Mouse (Mus musculus) lung, postnatal 14 days (tissue): ENCODE results near the gene Rprd2.
A peak's percentile ranks its signal among the peaks of the same experiment; 100 is the strongest.
"Not testable (repeated sequence)": the region's sequence is repeated elsewhere in the genome, so short reads cannot be mapped to it uniquely, and the experiment has no call there.

Experiments used
- DNase-seq: peaks from one replicate; pipeline ENCODE4 v3.0.0; 2021

Rprd2 gene

GRCm38 (mm10) chr3:95818571-95819288, at the start of gene Rprd2:
Gene Rprd2, minus strand, starts transcription at chr3:95818863.
- peak; percentile 75 for DNase-seq

DNA sequence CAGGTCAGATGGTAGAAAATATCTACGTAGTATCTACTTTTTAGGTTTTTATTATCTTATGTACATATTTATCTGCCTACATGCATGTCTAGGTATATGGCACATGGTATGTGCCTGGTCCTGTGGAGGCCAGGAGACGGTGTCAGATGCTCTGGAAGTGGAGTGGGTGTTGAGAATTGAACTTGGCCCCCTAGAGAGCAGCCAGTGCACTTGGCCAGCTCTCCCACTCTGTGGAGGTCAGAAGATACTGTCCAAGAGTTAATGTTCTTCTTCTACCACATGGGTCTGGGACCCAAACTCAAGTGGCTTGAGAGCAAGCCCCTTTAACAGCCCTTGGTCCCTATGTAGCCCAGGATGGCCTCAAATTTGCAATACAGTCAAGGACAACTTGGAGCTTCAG, 48.7 kb upstream of the Rprd2 start:
- no peak for DNase-seq

GRCm38 (mm10) chr3:95866071-95866470, 47.4 kb upstream of the Rprd2 start:
- DNase-seq, result no peak

GRCm38 (mm10) chr3:95865571-95865970, 46.9 kb upstream of the Rprd2 start:
- no peak for DNase-seq

DNA sequence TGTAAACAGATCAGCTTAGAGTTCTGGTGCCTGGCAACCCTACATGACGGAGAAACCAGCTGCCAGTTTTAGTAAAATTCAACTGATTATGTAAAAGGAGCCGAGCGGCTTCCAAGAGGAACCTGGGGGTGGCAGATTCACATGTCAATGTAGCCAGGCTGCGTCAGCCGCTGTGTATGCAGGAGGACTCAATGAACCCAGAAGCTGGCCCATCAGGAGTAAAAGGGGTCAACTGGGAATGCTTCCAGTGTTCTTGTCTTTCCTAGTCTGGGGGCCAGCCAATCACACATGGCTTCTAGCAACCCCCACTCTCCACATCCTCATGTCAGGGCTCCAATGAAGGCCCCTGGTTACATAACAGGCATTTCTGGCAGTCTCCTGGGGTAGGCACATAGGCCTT, 46.4 kb upstream of the Rprd2 start:
- DNase-seq, result no peak

DNA sequence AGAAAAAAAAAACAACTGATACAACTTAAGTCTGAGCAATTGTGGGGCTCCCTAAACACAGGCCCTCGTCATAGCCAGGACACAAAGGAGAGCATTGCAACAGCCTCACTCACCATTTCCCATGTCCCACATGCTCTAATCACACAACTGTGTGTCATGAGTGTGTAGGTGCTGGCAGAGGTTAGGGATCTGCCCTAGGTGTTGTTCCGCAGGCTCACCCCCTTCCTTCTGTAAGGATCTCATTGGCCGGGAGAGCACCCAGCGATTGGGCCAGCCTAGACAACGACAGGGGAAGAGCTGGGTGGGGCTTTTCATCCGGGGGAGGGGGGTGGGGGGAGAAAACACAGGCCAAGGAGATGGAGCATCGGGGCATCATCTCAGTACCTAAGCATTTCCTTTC, 44.9 kb upstream of the Rprd2 start:
- no peak for DNase-seq

- DNase-seq, result peak; percentile 91
Measured at GRCm38 (mm10) chr3:95861796-95862195, 43.1 kb upstream of the Rprd2 start.

- peak; percentile 27 for DNase-seq
Measured at GRCm38 (mm10) chr3:95861216-95861615, 42.6 kb upstream of the Rprd2 start.

GRCm38 (mm10) chr3:95860323-95860722, 41.7 kb upstream of the Rprd2 start:
- DNase-seq, result no peak

GRCm38 (mm10) chr3:95858278-95858677, 39.6 kb upstream of the Rprd2 start:
- not testable (repeated sequence) for DNase-seq

GRCm38 (mm10) chr3:95857050-95857449, 38.4 kb upstream of the Rprd2 start:
- DNase-seq, result not testable (repeated sequence)

DNA sequence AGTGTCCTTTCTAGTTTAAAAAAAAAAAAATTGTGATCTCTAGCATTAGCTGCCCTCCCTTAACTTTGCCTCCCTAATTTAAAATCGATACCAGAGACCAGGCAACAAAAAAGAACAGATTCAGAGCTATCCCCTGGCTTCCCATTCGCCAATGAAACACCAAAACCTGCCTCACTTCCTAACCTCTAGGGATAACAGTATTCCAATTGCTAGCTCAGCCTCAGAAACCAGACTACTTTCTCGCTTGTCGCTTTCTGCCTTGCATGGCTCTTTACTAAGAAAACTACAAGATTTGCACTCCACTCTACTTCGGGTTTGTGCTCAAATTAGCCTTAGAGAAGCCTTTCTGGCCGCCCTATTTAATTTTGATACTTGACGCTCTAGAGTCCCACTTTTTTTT, 37.5 kb upstream of the Rprd2 start:
- DNase-seq, result no peak

GRCm38 (mm10) chr3:95855502-95856089, 36.9 kb upstream of the Rprd2 start, which contains the start of gene Prpf3:
Gene Prpf3, minus strand, starts transcription at chr3:95855885.
- peak; percentile 95 for DNase-seq

GRCm38 (mm10) chr3:95851317-95851716, 32.7 kb upstream of the Rprd2 start:
- no peak for DNase-seq

DNA sequence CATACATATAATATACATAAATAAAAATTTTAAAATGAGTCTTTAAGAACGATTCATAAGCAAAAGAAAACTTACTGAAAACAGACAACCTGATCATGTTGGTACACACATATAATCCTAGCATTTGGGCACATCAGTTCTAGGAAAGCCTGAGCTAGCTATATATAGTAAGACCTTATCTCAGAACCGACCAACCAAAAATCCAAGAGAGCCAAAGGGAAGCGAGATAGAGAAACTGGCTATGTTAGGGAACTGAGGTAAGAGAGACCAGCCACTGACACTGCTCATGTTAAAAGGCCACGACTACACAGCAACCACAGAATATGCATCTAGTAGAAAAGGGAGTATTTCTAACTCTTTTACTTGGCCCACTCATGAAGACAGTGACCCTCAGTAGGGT, 31.9 kb upstream of the Rprd2 start:
- no peak for DNase-seq

- no peak for DNase-seq
Measured at GRCm38 (mm10) chr3:95842503-95843214, 24.0 kb upstream of the Rprd2 start.

- no peak for DNase-seq
Measured at GRCm38 (mm10) chr3:95839250-95839649, 20.6 kb upstream of the Rprd2 start.

- DNase-seq, result no peak
Measured at GRCm38 (mm10) chr3:95829053-95829452, 10.4 kb upstream of the Rprd2 start.

DNA sequence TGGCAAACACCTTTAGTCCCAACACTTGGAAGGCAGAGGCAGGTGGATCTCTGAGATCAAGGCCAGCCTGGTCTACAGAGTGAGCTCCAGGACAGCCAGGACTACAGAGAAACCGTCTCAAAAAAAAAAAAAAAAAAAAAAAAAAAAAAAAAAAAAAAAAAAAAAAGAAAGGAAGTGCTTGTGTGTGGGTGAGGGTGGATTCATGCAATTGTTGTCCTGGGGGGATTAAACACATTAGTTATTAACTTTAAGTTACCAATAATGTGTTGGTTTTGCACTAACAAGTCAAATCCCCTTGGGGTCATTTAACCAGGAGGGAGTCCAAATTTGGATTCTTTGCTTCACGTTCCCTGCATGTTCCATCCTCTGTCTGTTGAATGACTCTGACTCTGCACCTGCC, 7.6 kb upstream of the Rprd2 start:
- DNase-seq, result no peak

- DNase-seq, result no peak
Measured at GRCm38 (mm10) chr3:95820046-95821010, 1.7 kb upstream of the Rprd2 start.

DNA sequence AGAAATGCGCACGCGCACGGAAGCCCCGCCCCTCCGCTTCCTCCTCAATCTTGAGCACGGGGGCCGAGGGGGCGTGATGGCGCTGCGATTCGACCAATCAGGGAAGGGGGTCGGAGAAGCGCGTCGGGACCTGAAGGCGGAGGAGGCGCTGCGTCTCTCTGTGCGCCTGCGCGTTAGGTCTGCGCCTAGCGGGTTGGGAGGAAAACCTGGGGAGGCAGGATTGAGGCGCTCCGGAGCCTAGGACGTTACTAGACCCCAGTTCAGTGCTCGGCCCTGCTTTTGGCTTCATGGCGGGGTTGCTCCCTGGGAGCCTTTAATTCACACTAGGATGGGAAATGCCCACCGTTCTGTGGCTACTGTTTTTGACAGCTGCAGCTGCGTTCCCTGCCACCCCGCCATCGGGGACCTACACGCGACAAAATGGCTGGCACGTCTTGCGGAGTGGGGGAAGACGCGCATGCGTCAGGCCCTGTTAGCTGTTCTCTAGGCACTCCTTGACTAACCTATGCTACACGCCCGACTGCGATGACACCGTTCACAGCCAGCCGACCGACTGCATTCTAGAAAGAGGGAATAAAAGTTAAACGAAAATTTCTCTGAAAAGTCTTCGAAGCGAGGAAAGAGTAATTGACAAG, 805 bp upstream of the Rprd2 start:
- peak; percentile 100 for DNase-seq

DNA sequence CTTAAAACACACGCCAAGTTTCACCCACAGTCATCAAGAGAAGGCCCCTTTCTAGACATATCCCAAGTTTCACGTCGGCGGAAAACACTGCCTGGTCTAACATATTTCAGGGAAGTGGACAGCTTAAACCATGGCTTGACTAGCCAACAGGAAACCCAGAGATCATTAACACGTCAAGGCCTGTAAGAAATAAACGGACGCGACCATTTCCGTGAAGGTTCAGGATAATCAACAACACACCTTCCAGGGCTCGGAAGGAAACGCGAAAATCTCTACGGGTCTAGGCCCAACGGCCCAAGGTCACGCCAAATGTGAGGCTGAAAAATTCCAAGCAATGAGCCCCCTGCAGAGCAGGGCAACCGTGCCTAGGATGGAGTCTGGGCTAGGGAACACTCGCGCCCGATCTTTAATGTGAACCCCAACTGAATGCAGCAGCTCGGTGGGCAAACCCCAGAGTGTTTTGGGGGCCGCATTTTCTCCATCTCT, 594 bp downstream of the Rprd2 start:
- peak; percentile 44 for DNase-seq
